Mouse (Mus musculus): ENCODE results near the gene Naxd.
A peak's percentile ranks its signal among the peaks of the same experiment; 100 is the strongest.
"Not testable (repeated sequence)": the region's sequence is repeated elsewhere in the genome, so short reads cannot be mapped to it uniquely, and the experiment has no call there.

Naxd gene

DNA sequence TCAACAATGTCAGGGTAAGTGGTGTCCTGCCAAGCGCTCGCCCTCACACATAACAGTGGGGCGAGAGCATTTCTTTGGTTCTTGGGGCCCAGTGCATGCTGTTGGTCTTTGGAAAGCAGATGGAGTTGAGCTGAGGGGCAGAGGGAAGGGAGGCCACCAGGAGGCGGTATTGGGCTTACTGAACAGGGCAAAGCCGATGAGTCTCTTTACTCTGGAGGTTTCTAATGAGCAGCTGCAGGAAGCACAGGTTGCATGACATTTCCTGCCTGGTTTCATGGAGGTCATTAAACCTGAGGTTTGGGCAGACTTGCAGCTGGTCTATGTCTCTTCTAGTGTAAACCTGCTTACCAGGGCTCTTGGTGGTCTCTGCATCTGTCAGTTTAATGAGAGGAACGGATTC is 9.5 kb downstream of the Naxd start:
- no peak for ATAC-seq (ENCODE audit: insufficient number of reproducible peaks, low FRiP score, low TSS enrichment)

- no peak for ATAC-seq (ENCODE audit: insufficient number of reproducible peaks, low FRiP score, low TSS enrichment)
Measured at GRCm38 (mm10) chr8:11508880-11509279, 11.6 kb downstream of the Naxd start.

GRCm38 (mm10) chr8:11510971-11511370 is 13.7 kb downstream of the Naxd start:
- ATAC-seq (ENCODE audit: insufficient number of reproducible peaks, low FRiP score, low TSS enrichment), result no peak

GRCm38 (mm10) chr8:11512711-11513110 is 15.4 kb downstream of the Naxd start:
- no peak for ATAC-seq (ENCODE audit: insufficient number of reproducible peaks, low FRiP score, low TSS enrichment)

DNA sequence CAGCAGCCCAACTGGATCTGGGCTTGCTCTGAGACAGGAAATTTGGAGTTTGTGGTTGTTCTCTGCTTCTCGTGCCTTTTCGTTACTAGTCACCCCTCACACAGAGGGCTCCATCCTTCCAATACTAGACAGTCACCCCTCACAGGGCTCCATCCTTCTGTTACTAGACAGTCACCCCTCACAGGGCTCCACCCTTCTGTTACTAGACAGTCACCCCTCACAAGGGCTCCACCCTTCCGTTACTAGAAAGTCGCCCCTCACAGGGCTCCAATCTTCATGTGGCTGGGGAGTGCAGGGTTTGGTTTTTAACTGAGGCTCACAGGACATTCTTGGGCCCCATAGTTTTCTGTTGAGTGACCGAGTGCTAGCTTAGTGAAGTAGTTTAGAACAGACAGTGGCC is 15.9 kb downstream of the Naxd start:
- ATAC-seq (ENCODE audit: insufficient number of reproducible peaks, low FRiP score, low TSS enrichment), result no peak

DNA sequence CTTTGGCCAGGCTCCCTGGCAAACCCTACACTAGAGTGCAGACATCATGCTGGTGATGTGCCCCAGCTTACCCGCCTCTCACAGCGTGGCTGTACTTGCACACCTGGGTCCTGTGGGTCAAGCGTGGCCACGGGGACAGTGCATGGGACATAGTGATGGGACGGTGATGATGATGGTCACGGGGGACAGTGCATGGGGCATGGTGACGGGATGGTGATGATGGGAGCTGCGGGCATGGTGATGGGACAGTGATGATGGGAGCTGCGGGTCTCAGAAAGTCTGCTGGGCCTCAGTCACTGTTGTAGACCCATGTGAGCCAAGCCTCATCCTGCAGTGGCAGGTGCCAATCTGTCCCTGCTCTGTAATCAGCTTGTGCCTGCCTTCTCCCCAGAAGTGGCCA is 19.0 kb downstream of the Naxd start:
- no peak for ATAC-seq (ENCODE audit: insufficient number of reproducible peaks, low FRiP score, low TSS enrichment)

DNA sequence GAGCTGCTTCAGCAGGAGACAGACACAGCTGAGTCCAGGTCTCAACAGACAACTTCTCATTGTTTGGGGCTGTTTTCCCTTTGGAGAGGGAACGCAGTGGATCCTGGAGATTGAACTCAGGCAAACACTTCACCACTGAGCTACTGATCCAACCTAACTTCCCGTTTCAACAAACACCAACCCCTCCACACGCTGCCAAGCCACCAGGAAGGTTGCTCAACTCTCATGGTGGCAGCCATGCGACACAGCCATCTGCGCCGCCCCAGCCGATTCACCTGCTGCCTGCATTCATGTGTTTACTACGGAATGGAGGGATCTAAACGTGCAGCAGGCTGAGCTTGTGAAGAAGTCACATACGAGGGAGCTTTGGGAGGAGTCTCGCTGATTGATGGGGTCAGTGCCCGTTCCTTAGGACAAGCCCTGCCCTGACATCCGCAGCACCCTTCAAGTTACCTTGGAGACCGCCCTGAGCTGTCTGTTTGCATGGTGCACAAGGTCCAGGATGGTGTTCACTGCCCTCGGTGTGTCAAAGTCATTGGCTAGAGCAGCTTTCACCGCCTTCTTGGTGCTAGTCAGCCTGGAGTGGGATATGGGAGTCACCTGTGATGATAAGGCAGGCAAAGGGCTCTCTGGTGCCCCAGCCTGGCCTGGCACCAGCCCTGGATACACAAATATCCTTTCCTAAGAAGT is 20.2 kb downstream of the Naxd start:
- no peak for ATAC-seq (ENCODE audit: insufficient number of reproducible peaks, low FRiP score, low TSS enrichment)

- no peak for ATAC-seq (ENCODE audit: insufficient number of reproducible peaks, low FRiP score, low TSS enrichment)
Measured at GRCm38 (mm10) chr8:11518056-11518396, 20.7 kb downstream of the Naxd start.

DNA sequence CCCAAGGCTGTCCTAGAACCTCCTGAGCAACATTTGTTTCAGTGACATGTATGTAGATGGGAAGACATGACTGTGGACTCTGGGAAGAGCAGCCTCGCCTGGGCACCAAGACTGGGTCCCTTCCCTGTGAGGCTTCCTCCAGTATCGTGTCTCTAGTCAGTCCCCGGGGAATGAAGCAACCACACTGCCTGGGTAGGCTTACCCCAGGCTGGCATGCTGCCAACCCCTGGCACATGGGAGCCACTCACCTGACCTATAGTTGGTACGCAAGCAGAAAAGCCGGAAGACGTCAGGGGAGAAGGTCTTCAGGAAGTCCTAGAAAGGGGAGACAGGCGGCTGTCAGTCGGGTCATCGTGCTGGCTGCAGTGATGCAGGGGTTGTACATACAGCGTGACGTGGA is 21.4 kb downstream of the Naxd start:
- ATAC-seq (ENCODE audit: insufficient number of reproducible peaks, low FRiP score, low TSS enrichment), result no peak

- no peak for ATAC-seq (ENCODE audit: insufficient number of reproducible peaks, low FRiP score, low TSS enrichment)
Measured at GRCm38 (mm10) chr8:11523331-11523730, 26.0 kb downstream of the Naxd start.

GRCm38 (mm10) chr8:11530155-11530770 is 33.0 kb downstream of the Naxd start:
- no peak for ATAC-seq (ENCODE audit: insufficient number of reproducible peaks, low FRiP score, low TSS enrichment)

GRCm38 (mm10) chr8:11530849-11531248 is 33.5 kb downstream of the Naxd start:
- no peak for ATAC-seq (ENCODE audit: insufficient number of reproducible peaks, low FRiP score, low TSS enrichment)

DNA sequence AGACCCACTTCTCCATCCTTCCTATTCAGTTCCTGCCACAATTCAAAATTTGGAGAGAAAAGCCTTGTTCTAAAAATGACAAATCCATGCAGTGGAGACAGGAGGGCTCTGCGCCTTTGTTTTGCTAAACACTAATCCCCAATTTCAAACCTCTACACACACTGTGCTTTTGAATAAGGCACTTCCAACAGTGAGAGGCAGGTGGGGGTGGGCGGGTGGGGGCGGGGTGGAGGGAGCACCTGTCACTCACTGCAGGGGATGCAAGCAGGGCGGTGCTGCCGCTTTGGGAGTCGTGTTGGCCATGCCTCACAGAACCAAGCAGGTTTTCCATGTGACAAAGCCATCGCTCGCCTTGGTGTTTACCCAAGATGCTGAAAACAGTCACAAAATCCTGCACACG is 37.2 kb downstream of the Naxd start:
- ATAC-seq (ENCODE audit: insufficient number of reproducible peaks, low FRiP score, low TSS enrichment), result no peak

DNA sequence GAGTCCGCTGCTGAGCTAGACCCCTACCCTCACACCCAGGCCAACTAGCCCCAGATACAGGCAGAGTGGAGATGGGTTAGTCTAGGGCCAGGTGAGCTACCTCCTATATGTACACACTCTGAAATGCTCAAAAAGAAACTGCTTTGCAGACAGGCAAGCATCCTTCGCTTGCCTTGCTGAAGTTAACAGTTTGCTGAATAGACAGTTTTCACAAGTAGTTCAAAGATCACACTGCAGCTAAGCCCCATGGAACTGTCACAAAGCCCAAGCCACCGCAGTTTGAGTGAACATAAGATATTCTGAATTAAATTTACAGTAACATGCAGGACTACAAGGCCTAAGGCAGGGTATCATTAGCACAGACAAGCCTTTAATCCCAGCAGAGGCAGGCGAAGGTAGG is 41.7 kb downstream of the Naxd start:
- ATAC-seq (ENCODE audit: insufficient number of reproducible peaks, low FRiP score, low TSS enrichment), result no peak

- no peak for ATAC-seq (ENCODE audit: insufficient number of reproducible peaks, low FRiP score, low TSS enrichment)
Measured at GRCm38 (mm10) chr8:11540182-11540581, 42.9 kb downstream of the Naxd start.

DNA sequence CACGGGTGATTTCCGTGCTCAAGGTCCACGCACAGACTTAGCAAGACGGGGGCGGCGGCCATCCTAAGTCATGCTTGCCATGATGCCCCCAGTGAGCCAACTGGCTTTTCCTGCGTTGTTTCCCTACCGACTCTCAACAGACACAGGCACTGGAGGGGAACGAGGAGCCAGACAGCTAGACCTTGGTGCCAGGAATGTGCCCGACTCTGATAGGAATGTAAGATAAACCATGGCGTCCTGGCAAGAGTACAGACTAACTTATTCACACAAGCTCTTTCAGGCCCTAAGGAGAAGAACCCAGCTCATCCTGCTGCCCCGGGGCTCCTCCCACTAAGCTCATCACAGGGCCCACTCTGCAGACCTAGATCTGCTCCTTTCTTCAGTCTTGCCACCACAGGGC is 44.7 kb downstream of the Naxd start:
- ATAC-seq (ENCODE audit: insufficient number of reproducible peaks, low FRiP score, low TSS enrichment), result no peak

DNA sequence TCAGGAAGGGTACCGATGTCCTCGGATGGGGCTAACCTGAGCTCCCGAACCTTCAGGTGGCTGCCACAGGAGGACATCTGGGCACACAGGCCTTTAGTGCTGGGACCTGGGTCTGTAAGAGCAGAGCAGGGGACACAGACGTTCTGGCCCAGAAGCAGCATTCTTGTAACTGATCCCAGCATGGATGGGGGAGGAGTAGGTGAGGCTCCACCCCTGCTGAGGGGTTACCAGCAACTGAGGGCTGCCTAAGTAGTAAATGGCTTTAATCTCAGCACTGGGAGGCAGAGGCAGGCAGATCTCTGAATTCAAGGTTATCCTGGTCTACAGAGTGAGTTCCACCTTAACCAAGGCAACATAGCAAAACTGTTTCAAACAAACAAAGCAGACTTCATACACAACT is 45.6 kb downstream of the Naxd start:
- ATAC-seq (ENCODE audit: insufficient number of reproducible peaks, low FRiP score, low TSS enrichment), result no peak

DNA sequence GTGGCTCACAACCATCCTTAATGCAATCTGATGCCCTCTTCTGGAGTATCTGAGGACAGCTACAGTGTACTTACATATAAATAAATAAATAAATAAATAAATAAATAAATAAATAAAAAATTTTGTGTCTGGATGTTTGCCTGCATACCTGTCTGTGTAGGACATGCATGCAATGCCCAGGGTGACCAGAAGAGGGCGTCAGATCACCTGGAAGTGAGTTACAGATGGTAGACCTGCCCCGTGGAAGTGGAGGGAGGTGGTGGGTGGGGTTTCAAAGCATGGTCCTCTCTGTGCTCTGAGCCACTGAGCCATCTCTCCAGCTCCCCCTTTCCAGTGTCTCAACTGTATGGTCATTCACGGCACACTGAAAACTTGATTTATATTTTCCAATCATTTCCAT is 47.1 kb downstream of the Naxd start:
- no peak for ATAC-seq (ENCODE audit: insufficient number of reproducible peaks, low FRiP score, low TSS enrichment)

GRCm38 (mm10) chr8:11547063-11547462 is 49.8 kb downstream of the Naxd start:
- no peak for ATAC-seq (ENCODE audit: insufficient number of reproducible peaks, low FRiP score, low TSS enrichment)

DNA sequence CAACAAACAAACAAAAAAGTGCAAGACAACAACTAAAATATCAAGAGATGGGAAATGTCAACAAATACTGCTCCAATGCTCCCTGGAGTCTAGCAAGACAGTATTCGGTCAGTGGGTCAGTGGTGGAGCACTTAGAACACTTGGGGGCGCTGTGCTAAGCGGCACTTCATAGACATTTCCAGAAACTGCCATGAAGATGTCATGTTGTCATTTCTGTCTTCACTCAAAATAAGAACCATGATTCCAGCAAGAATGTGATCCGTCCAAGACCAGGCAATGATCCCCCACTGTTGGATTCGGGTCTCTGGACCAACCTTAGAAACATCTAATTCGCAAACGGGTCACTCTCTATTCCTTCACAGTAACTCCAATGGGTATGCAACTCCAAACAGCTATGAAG is 52.4 kb downstream of the Naxd start:
- ATAC-seq (ENCODE audit: insufficient number of reproducible peaks, low FRiP score, low TSS enrichment), result no peak

DNA sequence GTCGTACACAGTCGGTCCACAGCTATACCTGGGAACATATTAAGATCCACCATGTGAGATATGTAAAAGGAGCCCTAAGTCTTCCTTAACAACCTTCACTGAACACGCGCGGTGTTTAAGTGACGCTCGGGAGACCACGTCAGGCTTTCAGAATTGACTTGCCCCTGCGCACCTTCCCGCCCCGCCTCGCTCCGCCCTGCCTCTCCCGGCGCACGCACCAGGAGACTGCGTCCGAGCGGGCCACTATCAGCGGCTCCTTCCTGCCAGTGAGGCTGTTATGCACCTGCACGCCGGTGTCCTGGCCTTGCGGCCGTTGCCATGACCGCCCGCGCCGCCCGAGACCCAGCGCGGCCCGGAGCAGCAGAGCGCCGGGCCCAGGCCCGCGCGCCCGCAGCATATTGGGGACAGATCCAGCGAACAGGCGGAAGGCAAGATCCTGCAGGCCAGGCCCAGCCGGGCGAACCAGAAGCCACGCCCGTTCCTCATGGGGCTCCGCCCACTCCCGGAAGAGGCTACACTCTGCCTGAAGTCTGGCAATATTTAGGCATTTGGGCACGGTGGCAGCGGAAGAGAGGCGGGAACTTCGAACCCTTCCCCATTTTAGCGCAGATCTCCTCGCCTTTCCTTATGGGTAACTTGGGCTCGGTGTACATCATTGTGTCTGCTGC is 53.1 kb downstream of the Naxd start, which contains the start of gene Cars2:
TSS of gene Cars2 (minus strand) at position 503 of the 668 bp plus-strand sequence.
- ATAC-seq (ENCODE audit: insufficient number of reproducible peaks, low FRiP score, low TSS enrichment), result peak; percentile 67

DNA sequence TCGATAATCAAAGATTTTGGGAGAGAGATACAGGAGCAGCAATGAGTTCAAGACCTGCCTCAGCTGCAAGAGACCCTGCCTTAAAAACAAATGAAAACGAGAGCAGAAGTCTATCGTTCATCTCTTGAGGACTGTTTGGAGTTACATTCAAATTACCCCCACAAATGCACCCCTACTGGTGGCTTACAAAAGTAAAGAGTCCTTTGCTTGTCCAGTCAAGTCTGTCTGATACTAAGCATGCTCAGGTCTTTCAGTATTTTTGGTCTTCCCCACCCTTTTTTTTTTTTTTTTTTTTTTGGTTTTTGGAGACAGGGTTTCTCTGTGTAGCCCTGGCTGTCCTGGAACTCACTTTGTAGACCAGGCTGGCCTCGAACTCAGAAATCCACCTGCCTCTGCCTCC is 54.2 kb downstream of the Naxd start:
- not testable (repeated sequence) for ATAC-seq (ENCODE audit: insufficient number of reproducible peaks, low FRiP score, low TSS enrichment)

Measured in cerebellum, adult (tissue).